In genomic region chr6:108658051-108658415, GRCm38 (mm10) we compare ENCODE assay signal across 8 mouse cellular contexts. TPM values are rescaled to one million over a fixed set of nuclear protein-coding genes. Genes with fewer than 3 reads are reported as not detected.
DNase-seq lines count a peak whose midpoint lies in the region; ATAC-seq and TF ChIP-seq lines count a peak whose summit lies in the region.

No protein-coding gene starts in this region.

- WGBS in lung, embryonic 14.5 days, result 63% methylated on average over 3 of the region's 3 CpGs
- WGBS in forebrain, embryonic 13.5 days, result 63% methylated on average over 3 of the region's 3 CpGs
- 75% methylated on average over 3 of the region's 3 CpGs for WGBS in intestine, embryonic 15.5 days
- 41% methylated on average over 3 of the region's 3 CpGs for WGBS in liver, postnatal 0 days (ENCODE audit: insufficient replicate concordance)

- no peak overlapping the region for H3K9ac ChIP-seq in lung, embryonic 14.5 days
- H3K9ac ChIP-seq in forebrain, embryonic 13.5 days, result no peak overlapping the region
- peak overlapping the region; percentile 66 for H3K9ac ChIP-seq in intestine, embryonic 15.5 days
- peak overlapping the region; percentile 76 for H3K9ac ChIP-seq in liver, postnatal 0 days (replicated peaks)

- H3K9me3 ChIP-seq in lung, embryonic 14.5 days (ENCODE audit: low read depth, low read length), result no peaks in the 10 kb centered on the region
- H3K9me3 ChIP-seq in forebrain, embryonic 13.5 days (replicated peaks), result no peaks in the 10 kb centered on the region
- no peaks in the 10 kb centered on the region for H3K9me3 ChIP-seq in intestine, embryonic 15.5 days
- H3K9me3 ChIP-seq in liver, postnatal 0 days (ENCODE audit: low read length), result no peaks in the 10 kb centered on the region

- peak overlapping the region; percentile 93 for H3K4me2 ChIP-seq in lung, embryonic 14.5 days
- peak overlapping the region; percentile 96 for H3K4me2 ChIP-seq in forebrain, embryonic 13.5 days
- peak overlapping the region; percentile 82 for H3K4me2 ChIP-seq in intestine, embryonic 15.5 days (replicated peaks)
- peak overlapping the region; percentile 84 for H3K4me2 ChIP-seq in liver, postnatal 0 days (ENCODE audit: low read depth, low read length)

- TF ChIP-seq EP300 in liver, postnatal 0 days (IDR thresholded peaks at IDR 0.05; ENCODE audit: low read depth), result no peak

- peak overlapping the region; percentile 43 for H3K4me3 ChIP-seq in lung, embryonic 14.5 days (ENCODE audit: low read depth, low read length)
- no peak overlapping the region for H3K4me3 ChIP-seq in forebrain, embryonic 13.5 days
- peak overlapping the region; percentile 64 for H3K4me3 ChIP-seq in intestine, embryonic 15.5 days (replicated peaks)
- H3K4me3 ChIP-seq in liver, postnatal 0 days (ENCODE audit: low read depth, low read length), result peak overlapping the region; percentile 67

- no peak for ATAC-seq in lung, embryonic 14.5 days (ENCODE audit: insufficient read depth)
- no peak for ATAC-seq in forebrain, embryonic 13.5 days
- no peak for ATAC-seq in intestine, embryonic 15.5 days
- ATAC-seq in liver, postnatal 0 days, result no peak

- no peaks in the 10 kb centered on the region for H3K4me1 ChIP-seq in lung, embryonic 14.5 days (ENCODE audit: insufficient read depth)
- H3K4me1 ChIP-seq in forebrain, embryonic 13.5 days, result peaks cover 27% of the 10 kb centered on the region
- H3K4me1 ChIP-seq in intestine, embryonic 15.5 days (replicated peaks), result peaks cover 11% of the 10 kb centered on the region
- H3K4me1 ChIP-seq in liver, postnatal 0 days (ENCODE audit: insufficient read depth), result peaks cover 2% of the 10 kb centered on the region; the same call in 1 of the 2 replicates

- peak; percentile 19 for DNase-seq in lung, embryonic 14.5 days
- no peak for DNase-seq in lung, postnatal 10 days
- peak; percentile 27 for DNase-seq in liver, postnatal 0 days
- DNase-seq in urinary bladder, postnatal 14 days (ENCODE audit: low spot score), result no peak
- no peak for DNase-seq in thymus, postnatal 10 days (ENCODE audit: low spot score in 2 of 2)
- DNase-seq in thymus, postnatal 4 days, result no peak

- H3K36me3 ChIP-seq in lung, embryonic 14.5 days (ENCODE audit: insufficient read depth), result no peaks in the 10 kb centered on the region
- no peaks in the 10 kb centered on the region for H3K36me3 ChIP-seq in forebrain, embryonic 13.5 days (ENCODE audit: poor library complexity, severe bottlenecking)
- H3K36me3 ChIP-seq in intestine, embryonic 15.5 days, result no peaks in the 10 kb centered on the region
- H3K36me3 ChIP-seq in liver, postnatal 0 days (replicated peaks; ENCODE audit: insufficient read depth, low read length), result no peaks in the 10 kb centered on the region

- no peaks in the 10 kb centered on the region for H3K27me3 ChIP-seq in lung, embryonic 14.5 days (ENCODE audit: insufficient read depth, low read length)
- H3K27me3 ChIP-seq in forebrain, embryonic 13.5 days, result no peaks in the 10 kb centered on the region
- no peaks in the 10 kb centered on the region for H3K27me3 ChIP-seq in intestine, embryonic 15.5 days (replicated peaks)
- peaks cover 9% of the 10 kb centered on the region; the same call in 1 of the 2 replicates for H3K27me3 ChIP-seq in liver, postnatal 0 days (ENCODE audit: insufficient read depth, low read length)

- H3K27ac ChIP-seq in lung, embryonic 14.5 days (ENCODE audit: low read depth), result peak overlapping the region; percentile 97; the same call in 1 of the 2 replicates
- H3K27ac ChIP-seq in forebrain, embryonic 13.5 days, result no peak overlapping the region
- H3K27ac ChIP-seq in intestine, embryonic 15.5 days, result peak overlapping the region; percentile 99
- peak overlapping the region; percentile 99 for H3K27ac ChIP-seq in liver, postnatal 0 days (ENCODE audit: low read depth)

- TF ChIP-seq CTCF in lung, embryonic 14.5 days (IDR thresholded peaks at IDR 0.05; ENCODE audit: low read depth), result no peak
- TF ChIP-seq CTCF in liver, postnatal 0 days (IDR thresholded peaks at IDR 0.05; ENCODE audit: low read depth), result no peak

RNA-seq across cellular contexts. Expression of gene Bhlhe40, which starts 2.4 kb away (rescaled TPM):
- polyA plus RNA-seq in lung, embryonic 14.5 days (2014; fragmentation: Nextera tagmentation; extraction: Ambion mirVana), result 8.8 and 12.1 TPM in 2 replicates
- polyA plus RNA-seq in forebrain, embryonic 13.5 days (2015; fragmentation: Nextera tagmentation; extraction: Ambion mirVana), result 6.8 and 8.1 TPM in 2 replicates
- polyA plus RNA-seq in intestine, embryonic 15.5 days (2015; fragmentation: Nextera tagmentation; extraction: Ambion mirVana), result 46.4 and 50.1 TPM in 2 replicates
- polyA plus RNA-seq in liver, postnatal 0 days (2015; fragmentation: Nextera tagmentation; extraction: Ambion mirVana), result 19.1 and 26.9 TPM in 2 replicates

Comparison
In these comparisons a context has a peak if more than half of its experiments do, and no peak if none do; other contexts are left out.
1. DNase-seq: peak in lung, embryonic 14.5 days (single experiment) and liver, postnatal 0 days (single experiment); none in lung, postnatal 10 days (single experiment), urinary bladder, postnatal 14 days (single experiment), thymus, postnatal 10 days (0 of 2) and thymus, postnatal 4 days (single experiment).
2. H3K9ac ChIP-seq: peak in intestine, embryonic 15.5 days (single experiment) and liver, postnatal 0 days (single experiment); none in lung, embryonic 14.5 days (single experiment) and forebrain, embryonic 13.5 days (single experiment).
3. Peak in every context shown above with its lines, with median percentiles within 50 percentile points of each other: H3K4me2 ChIP-seq.